Mouse (Mus musculus) bone marrow macrophage, adult 2 months (primary cell): ENCODE results near the gene Ikzf2.

Source experiments
- CTCF ChIP-seq: IDR thresholded peaks from 2 replicates; pipeline ENCODE4 v1.5.1; 2012; ENCODE audit warnings: low read depth, mild to moderate bottlenecking, low read length, moderate library complexity
- POLR2A ChIP-seq: IDR thresholded peaks from 2 replicates; pipeline ENCODE4 v1.6.1; 2012; ENCODE audit warnings: mild to moderate bottlenecking, low read depth, low read length, borderline replicate concordance

GRCm38 (mm10) chr1:69499652-69500051 is 187.4 kb downstream of the Ikzf2 start:
- TF ChIP-seq CTCF (no peak), POLR2A (no peak)
